Mouse (Mus musculus): ENCODE data around the gene Tas2r122.
"Not testable (repeated sequence)": the region's sequence is repeated elsewhere in the genome, so short reads cannot be mapped to it uniquely, and the experiment has no call there.

Tas2r122 gene

GRCm38 (mm10) chr6:132711828-132712227, at the start of gene Tas2r122:
Tas2r122 (minus strand) TSS chr6:132711928.
- no peak for DNase-seq (ENCODE audit: low spot score in 2 of 2)

DNA sequence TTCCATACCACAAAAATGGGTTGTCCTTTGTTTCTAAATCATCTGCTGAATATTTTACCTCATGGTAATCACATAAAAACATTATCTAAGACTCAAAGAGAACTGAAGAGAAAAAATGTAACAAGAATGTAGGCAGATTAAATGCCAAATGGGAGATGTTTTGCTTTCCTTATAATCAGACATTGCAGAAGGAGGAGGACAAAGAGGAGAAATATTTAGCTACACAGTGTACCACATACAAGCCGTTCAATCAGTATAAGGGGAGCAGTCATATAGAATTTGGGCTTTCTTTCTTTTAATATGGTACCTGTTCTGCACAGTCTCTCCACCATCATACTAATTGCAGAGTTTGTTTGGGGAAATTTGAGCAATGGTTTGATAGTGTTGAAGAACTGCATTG, 42.7 kb upstream of the Tas2r122 start, which contains the start of gene Tas2r124:
Gene Tas2r124 (plus strand): TSS at position 301 of the 400 bp plus-strand sequence.
- no peak for DNase-seq (ENCODE audit: low spot score in 2 of 2)

GRCm38 (mm10) chr6:132750206-132750605, 38.5 kb upstream of the Tas2r122 start:
- DNase-seq (ENCODE audit: low spot score in 2 of 2), result no peak

DNA sequence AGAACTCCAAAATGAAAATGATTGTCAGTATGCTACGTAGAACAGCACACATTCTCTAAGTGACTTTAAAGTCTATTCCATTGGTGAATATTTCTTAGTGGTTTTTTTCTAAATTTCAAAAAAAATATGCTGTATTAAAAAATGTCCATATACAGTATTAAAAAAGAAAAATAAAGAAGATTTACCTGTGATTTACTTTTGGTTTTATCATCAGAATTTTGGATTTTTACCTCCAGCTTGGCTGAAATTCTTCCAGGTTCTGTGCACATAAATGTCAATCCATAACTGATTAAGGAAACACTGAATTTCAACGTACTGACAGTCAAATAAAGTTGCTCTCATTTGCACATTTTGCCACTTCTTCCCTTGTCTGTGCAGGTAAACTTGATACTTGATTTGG, 26.2 kb upstream of the Tas2r122 start, which contains the start of gene Tas2r115:
Gene Tas2r115 (minus strand): TSS at position 101 of the 400 bp plus-strand sequence.
- no peak for DNase-seq (ENCODE audit: low spot score in 2 of 2)

- no peak for DNase-seq (ENCODE audit: low spot score in 2 of 2)
These were observed 10.8 kb downstream of the Tas2r122 start, which contains the start of gene Tas2r121 for GRCm38 (mm10) chr6:132700907-132701306. Tas2r121 (minus strand) TSS chr6:132701007.

GRCm38 (mm10) chr6:132691596-132691995, 20.1 kb downstream of the Tas2r122 start:
- not testable (repeated sequence) for DNase-seq (ENCODE audit: low spot score in 2 of 2)
